Mouse (Mus musculus): ENCODE measurements around the gene Igfbp3. TPM values are rescaled to one million over a fixed set of nuclear protein-coding genes. Genes with fewer than 3 reads are reported as not detected.

Igfbp3 gene
- total RNA-seq, 1 experiment from 2014 or later: not detected

- ATAC-seq (replicated peaks in 1 of 2; ENCODE audit: insufficient read depth in 1 of 2, low FRiP score in 2 of 2, low TSS enrichment in 1 of 2, low read depth in 1 of 2, poor library complexity in 2 of 2, severe bottlenecking in 2 of 2): no peak
Measured at GRCm38 (mm10) chr11:7214761-7215160, 1.0 kb upstream of the Igfbp3 start.

- no peak for ATAC-seq (replicated peaks in 1 of 2; ENCODE audit: insufficient read depth in 1 of 2, low FRiP score in 2 of 2, low TSS enrichment in 1 of 2, low read depth in 1 of 2, poor library complexity in 2 of 2, severe bottlenecking in 2 of 2)
Measured at GRCm38 (mm10) chr11:7214342-7214660, 578 bp upstream of the Igfbp3 start.

- no peak for ATAC-seq (replicated peaks in 1 of 2; ENCODE audit: insufficient read depth in 1 of 2, low FRiP score in 2 of 2, low TSS enrichment in 1 of 2, low read depth in 1 of 2, poor library complexity in 2 of 2, severe bottlenecking in 2 of 2)
Measured at GRCm38 (mm10) chr11:7213161-7213500, 592 bp downstream of the Igfbp3 start.

- no peak for ATAC-seq (replicated peaks in 1 of 2; ENCODE audit: insufficient read depth in 1 of 2, low FRiP score in 2 of 2, low TSS enrichment in 1 of 2, low read depth in 1 of 2, poor library complexity in 2 of 2, severe bottlenecking in 2 of 2)
Measured at GRCm38 (mm10) chr11:7212126-7212798, 1.5 kb downstream of the Igfbp3 start.

- ATAC-seq (replicated peaks in 1 of 2; ENCODE audit: insufficient read depth in 1 of 2, low FRiP score in 2 of 2, low TSS enrichment in 1 of 2, low read depth in 1 of 2, poor library complexity in 2 of 2, severe bottlenecking in 2 of 2): no peak
Measured at GRCm38 (mm10) chr11:7211211-7211610, 2.5 kb downstream of the Igfbp3 start.

GRCm38 (mm10) chr11:7210343-7210742, 3.4 kb downstream of the Igfbp3 start:
- peak; percentile 46 to 51; a peak in 1 of 4 replicates for ATAC-seq (replicated peaks in 1 of 2; ENCODE audit: insufficient read depth in 1 of 2, low FRiP score in 2 of 2, low TSS enrichment in 1 of 2, low read depth in 1 of 2, poor library complexity in 2 of 2, severe bottlenecking in 2 of 2)

GRCm38 (mm10) chr11:7203846-7204245, 9.9 kb downstream of the Igfbp3 start:
- no peak for ATAC-seq (replicated peaks in 1 of 2; ENCODE audit: insufficient read depth in 1 of 2, low FRiP score in 2 of 2, low TSS enrichment in 1 of 2, low read depth in 1 of 2, poor library complexity in 2 of 2, severe bottlenecking in 2 of 2)

- ATAC-seq (replicated peaks in 1 of 2; ENCODE audit: insufficient read depth in 1 of 2, low FRiP score in 2 of 2, low TSS enrichment in 1 of 2, low read depth in 1 of 2, poor library complexity in 2 of 2, severe bottlenecking in 2 of 2): no peak
Measured at GRCm38 (mm10) chr11:7202206-7202605, 11.5 kb downstream of the Igfbp3 start.

GRCm38 (mm10) chr11:7200393-7200783, 13.3 kb downstream of the Igfbp3 start:
- ATAC-seq (replicated peaks in 1 of 2; ENCODE audit: insufficient read depth in 1 of 2, low FRiP score in 2 of 2, low TSS enrichment in 1 of 2, low read depth in 1 of 2, poor library complexity in 2 of 2, severe bottlenecking in 2 of 2): no peak

- ATAC-seq (replicated peaks in 1 of 2; ENCODE audit: insufficient read depth in 1 of 2, low FRiP score in 2 of 2, low TSS enrichment in 1 of 2, low read depth in 1 of 2, poor library complexity in 2 of 2, severe bottlenecking in 2 of 2): peak in 1 of 2 experiments; percentile 67; a peak in 2 of 4 replicates
Measured at GRCm38 (mm10) chr11:7199736-7200392, 13.9 kb downstream of the Igfbp3 start.

GRCm38 (mm10) chr11:7198481-7199256, 15.1 kb downstream of the Igfbp3 start:
- ATAC-seq (replicated peaks in 1 of 2; ENCODE audit: insufficient read depth in 1 of 2, low FRiP score in 2 of 2, low TSS enrichment in 1 of 2, low read depth in 1 of 2, poor library complexity in 2 of 2, severe bottlenecking in 2 of 2): no peak

GRCm38 (mm10) chr11:7198006-7198405, 15.7 kb downstream of the Igfbp3 start:
- ATAC-seq (replicated peaks in 1 of 2; ENCODE audit: insufficient read depth in 1 of 2, low FRiP score in 2 of 2, low TSS enrichment in 1 of 2, low read depth in 1 of 2, poor library complexity in 2 of 2, severe bottlenecking in 2 of 2): no peak

GRCm38 (mm10) chr11:7197491-7197941, 16.2 kb downstream of the Igfbp3 start, which contains the start of gene Igfbp1:
Gene Igfbp1, plus strand, starts transcription at chr11:7197782.
- ATAC-seq (replicated peaks in 1 of 2; ENCODE audit: insufficient read depth in 1 of 2, low FRiP score in 2 of 2, low TSS enrichment in 1 of 2, low read depth in 1 of 2, poor library complexity in 2 of 2, severe bottlenecking in 2 of 2): no peak

GRCm38 (mm10) chr11:7195312-7195685, 18.4 kb downstream of the Igfbp3 start:
- no peak for ATAC-seq (replicated peaks in 1 of 2; ENCODE audit: insufficient read depth in 1 of 2, low FRiP score in 2 of 2, low TSS enrichment in 1 of 2, low read depth in 1 of 2, poor library complexity in 2 of 2, severe bottlenecking in 2 of 2)

- no peak for ATAC-seq (replicated peaks in 1 of 2; ENCODE audit: insufficient read depth in 1 of 2, low FRiP score in 2 of 2, low TSS enrichment in 1 of 2, low read depth in 1 of 2, poor library complexity in 2 of 2, severe bottlenecking in 2 of 2)
Measured at GRCm38 (mm10) chr11:7194432-7195311, 19.1 kb downstream of the Igfbp3 start.

GRCm38 (mm10) chr11:7193134-7193533, 20.6 kb downstream of the Igfbp3 start:
- ATAC-seq (replicated peaks in 1 of 2; ENCODE audit: insufficient read depth in 1 of 2, low FRiP score in 2 of 2, low TSS enrichment in 1 of 2, low read depth in 1 of 2, poor library complexity in 2 of 2, severe bottlenecking in 2 of 2): no peak

- no peak for ATAC-seq (replicated peaks in 1 of 2; ENCODE audit: insufficient read depth in 1 of 2, low FRiP score in 2 of 2, low TSS enrichment in 1 of 2, low read depth in 1 of 2, poor library complexity in 2 of 2, severe bottlenecking in 2 of 2)
Measured at GRCm38 (mm10) chr11:7192710-7193109, 21.0 kb downstream of the Igfbp3 start.
